Mouse (Mus musculus): ENCODE measurements at regions not wholly inside any gene's neighbourhood (a gene's known extent, or its start where the extent isn't known, plus 50 kb on each side); places are given as distances from the start of the nearest gene placed in this dataset.

DNA sequence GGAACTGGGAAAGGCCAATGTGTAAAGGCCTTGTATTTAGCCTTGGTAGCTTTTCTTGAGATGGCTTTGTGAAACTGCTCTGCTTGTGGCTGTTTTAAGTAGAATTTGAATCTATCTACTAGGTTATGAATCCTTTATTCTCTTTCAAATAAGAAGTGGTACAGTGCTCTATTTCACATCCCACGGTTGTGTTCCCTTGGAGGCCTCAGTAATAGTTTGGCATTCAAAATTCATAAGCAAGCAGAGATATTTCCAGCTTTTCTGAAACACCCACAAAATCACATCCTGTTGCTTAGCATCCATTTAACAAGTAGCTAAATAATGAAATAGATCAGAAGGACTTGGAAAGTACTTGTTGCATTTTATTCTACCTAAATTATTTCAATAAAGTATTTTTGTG is 298.8 kb upstream of the Dab2 start:
- TF ChIP-seq CTCF (IDR thresholded peaks at IDR 0.05; ENCODE audit: low read depth): no peak
- TF ChIP-seq EP300 (IDR thresholded peaks at IDR 0.05; ENCODE audit: low read depth): no peak

Data from liver, postnatal 0 days (tissue).